Mouse (Mus musculus): Measurements from ENCODE around the gene Pam16. TPM values are rescaled to one million over a fixed set of nuclear protein-coding genes. Genes with fewer than 3 reads are reported as not detected.

Pam16 gene
- polyA plus RNA-seq, 1 experiment from 2014 or later: 72.1 TPM

DNA sequence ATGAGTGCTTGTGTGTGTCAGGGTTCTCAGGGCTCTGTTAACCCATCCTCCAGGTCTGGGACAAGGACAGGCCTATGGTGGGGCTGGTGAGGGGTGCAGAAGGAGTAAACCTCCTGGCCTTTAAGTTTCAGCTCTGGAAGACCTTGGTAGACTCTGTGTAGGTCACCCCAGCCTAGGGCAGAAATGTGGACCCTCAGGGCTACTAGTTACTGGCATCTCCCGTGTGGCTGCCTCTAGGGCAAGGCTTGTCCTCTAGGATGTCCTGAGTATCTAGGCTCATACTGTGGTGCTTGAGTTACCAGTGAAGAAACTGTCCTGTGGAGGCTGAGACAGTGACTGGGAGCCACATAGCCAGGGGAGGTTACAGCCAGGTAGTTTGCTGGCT, 21.3 kb downstream of the Pam16 start:
- Histone ChIP-seq H3K9me3 (ENCODE audit: control insufficient read depth) (no peaks in the 10 kb centered on the region), H3K4me1 (replicated peaks; ENCODE audit: control insufficient read depth, insufficient read depth, low read length) (peaks cover 38% of the 10 kb centered on the region), H3K27me3 (replicated peaks; ENCODE audit: control insufficient read depth, insufficient read depth, low read length) (no peaks in the 10 kb centered on the region), H3K4me3 (ENCODE audit: low read depth, low read length) (no peak overlapping the region), H3K9ac (ENCODE audit: low read depth, low read length) (no peak overlapping the region; the same call in 1 of the 2 replicates), H3K4me2 (replicated peaks; ENCODE audit: low read depth) (no peak overlapping the region), H3K27ac (ENCODE audit: low read depth, low read length) (no peak overlapping the region), H3K36me3 (ENCODE audit: control insufficient read depth, insufficient read depth) (no peaks in the 10 kb centered on the region)
- WGBS: 53% methylated on average over 1 of the region's 1 CpGs
- no peak for TF ChIP-seq CTCF (IDR thresholded peaks at IDR 0.05; ENCODE audit: low read depth)
- ATAC-seq: no peak

DNA sequence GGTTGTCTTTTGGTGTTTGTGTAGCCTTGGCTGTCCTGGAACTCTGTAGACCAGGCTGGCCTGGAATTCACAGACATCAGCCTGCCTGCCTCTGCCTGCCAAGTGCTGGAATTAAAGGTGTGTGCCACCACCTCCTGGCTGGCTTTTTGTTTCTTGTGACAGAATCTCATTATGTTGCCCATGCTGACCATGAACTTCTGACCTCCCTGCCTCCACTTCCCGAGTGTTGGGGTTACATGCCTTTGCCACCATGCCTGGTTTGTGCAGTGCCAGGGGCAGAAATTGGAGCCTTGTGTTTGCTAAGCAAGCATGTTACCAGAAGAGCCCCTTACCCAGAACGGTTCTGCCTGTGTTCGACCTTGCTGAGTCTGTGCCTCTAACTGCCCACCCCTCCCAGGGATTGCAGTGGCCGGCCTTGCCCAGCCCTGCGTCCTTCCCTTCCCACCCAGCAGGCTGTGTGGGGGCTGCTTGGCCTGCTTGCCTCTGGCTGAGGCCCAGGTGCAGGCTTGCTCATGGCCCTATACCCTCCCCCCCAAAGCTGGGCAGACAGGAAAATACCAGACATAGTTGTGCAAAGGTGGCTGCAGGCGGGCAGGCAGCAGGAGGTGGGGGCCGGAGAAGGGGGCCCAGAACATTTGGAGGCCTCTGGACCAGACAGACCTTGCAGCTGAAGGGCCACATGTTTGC, 21.9 kb downstream of the Pam16 start:
- H3K4me1 ChIP-seq (replicated peaks; ENCODE audit: control insufficient read depth, insufficient read depth, low read length): peaks cover 38% of the 10 kb centered on the region
- H3K27ac ChIP-seq (ENCODE audit: low read depth, low read length): peak overlapping the region; percentile 21; the same call in 1 of the 2 replicates
- H3K4me2 ChIP-seq (replicated peaks; ENCODE audit: low read depth): no peak overlapping the region
- no peak overlapping the region for H3K4me3 ChIP-seq (ENCODE audit: low read depth, low read length)
- H3K36me3 ChIP-seq (ENCODE audit: control insufficient read depth, insufficient read depth): no peaks in the 10 kb centered on the region
- no peak for ATAC-seq
- 32% methylated on average over 7 of the region's 7 CpGs for WGBS
- no peaks in the 10 kb centered on the region for H3K9me3 ChIP-seq (ENCODE audit: control insufficient read depth)
- no peak for TF ChIP-seq CTCF (IDR thresholded peaks at IDR 0.05; ENCODE audit: low read depth)
- H3K9ac ChIP-seq (ENCODE audit: low read depth, low read length): no peak overlapping the region; the same call in 1 of the 2 replicates
- H3K27me3 ChIP-seq (replicated peaks; ENCODE audit: control insufficient read depth, insufficient read depth, low read length): no peaks in the 10 kb centered on the region

DNA sequence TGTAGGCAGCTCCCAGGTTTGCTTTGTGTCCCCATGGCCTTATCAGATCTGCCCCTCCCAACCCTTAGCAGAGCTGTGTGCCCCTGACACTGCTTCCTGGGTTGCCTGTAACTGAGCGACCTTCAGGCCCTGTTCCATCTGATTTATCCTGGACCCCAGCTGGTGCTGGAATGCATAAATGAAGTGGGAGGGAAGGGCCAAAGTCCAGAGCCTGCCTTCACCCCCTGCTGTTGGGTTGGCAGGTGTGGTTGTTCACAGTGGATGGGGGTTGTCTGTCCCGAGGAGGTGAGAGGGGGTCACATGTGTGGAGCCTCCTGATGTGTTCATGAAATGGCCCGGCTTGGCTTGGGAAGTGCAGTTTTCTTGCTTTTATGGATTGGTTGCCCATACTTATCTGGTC, 22.6 kb downstream of the Pam16 start:
- H3K27ac ChIP-seq (ENCODE audit: low read depth, low read length): 0 out of 2 replicates have a peak overlapping the region, but pooled peaks have one; percentile 21
- H3K36me3 ChIP-seq (ENCODE audit: control insufficient read depth, insufficient read depth): no peaks in the 10 kb centered on the region
- H3K27me3 ChIP-seq (replicated peaks; ENCODE audit: control insufficient read depth, insufficient read depth, low read length): no peaks in the 10 kb centered on the region
- TF ChIP-seq CTCF (IDR thresholded peaks at IDR 0.05; ENCODE audit: low read depth): no peak
- 20% methylated on average over 3 of the region's 3 CpGs for WGBS
- H3K4me1 ChIP-seq (replicated peaks; ENCODE audit: control insufficient read depth, insufficient read depth, low read length): peaks cover 37% of the 10 kb centered on the region
- ATAC-seq: peak; percentile 57
- H3K9ac ChIP-seq (ENCODE audit: low read depth, low read length): no peak overlapping the region
- H3K4me2 ChIP-seq (replicated peaks; ENCODE audit: low read depth): no peak overlapping the region
- no peaks in the 10 kb centered on the region for H3K9me3 ChIP-seq (ENCODE audit: control insufficient read depth)
- no peak overlapping the region for H3K4me3 ChIP-seq (ENCODE audit: low read depth, low read length)

DNA sequence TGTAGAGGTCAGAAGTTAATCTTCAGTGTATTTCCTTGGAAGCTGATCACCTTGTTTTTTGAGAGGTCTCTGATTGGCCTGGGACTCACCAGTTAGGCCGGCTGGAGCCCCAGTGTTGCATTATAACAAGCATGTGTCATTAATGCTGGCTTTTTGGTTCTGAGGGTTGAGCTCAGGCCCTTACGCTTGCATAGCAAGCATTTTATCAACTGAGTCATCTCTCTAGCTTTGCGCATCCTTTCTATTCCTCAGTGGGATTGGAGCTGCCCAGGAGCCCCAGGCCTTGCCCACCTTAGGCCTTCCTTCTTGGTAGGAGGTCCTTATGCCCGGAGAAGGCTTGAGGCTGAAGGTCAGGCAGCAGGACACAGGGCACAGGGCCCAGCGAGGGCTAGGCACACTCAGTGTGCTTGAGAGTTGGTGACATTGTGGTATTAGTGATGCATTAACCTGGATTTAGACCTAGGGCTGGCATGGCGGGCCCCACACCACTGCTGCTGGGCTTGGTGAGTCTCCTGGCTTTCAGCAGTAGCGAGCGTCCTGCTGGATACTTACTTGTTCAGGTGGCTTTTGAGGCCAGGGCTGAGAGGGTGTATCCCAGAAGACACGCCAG, 24.0 kb downstream of the Pam16 start:
- H3K4me2 ChIP-seq (replicated peaks; ENCODE audit: low read depth): no peak overlapping the region
- no peak overlapping the region for H3K4me3 ChIP-seq (ENCODE audit: low read depth, low read length)
- no peaks in the 10 kb centered on the region for H3K27me3 ChIP-seq (replicated peaks; ENCODE audit: control insufficient read depth, insufficient read depth, low read length)
- peaks cover 24% of the 10 kb centered on the region for H3K4me1 ChIP-seq (replicated peaks; ENCODE audit: control insufficient read depth, insufficient read depth, low read length)
- 70% methylated on average over 9 of the region's 9 CpGs for WGBS
- no peak overlapping the region for H3K9ac ChIP-seq (ENCODE audit: low read depth, low read length)
- no peak overlapping the region for H3K27ac ChIP-seq (ENCODE audit: low read depth, low read length)
- ATAC-seq: no peak
- TF ChIP-seq CTCF (IDR thresholded peaks at IDR 0.05; ENCODE audit: low read depth): no peak
- H3K9me3 ChIP-seq (ENCODE audit: control insufficient read depth): no peaks in the 10 kb centered on the region
- H3K36me3 ChIP-seq (ENCODE audit: control insufficient read depth, insufficient read depth): no peaks in the 10 kb centered on the region

DNA sequence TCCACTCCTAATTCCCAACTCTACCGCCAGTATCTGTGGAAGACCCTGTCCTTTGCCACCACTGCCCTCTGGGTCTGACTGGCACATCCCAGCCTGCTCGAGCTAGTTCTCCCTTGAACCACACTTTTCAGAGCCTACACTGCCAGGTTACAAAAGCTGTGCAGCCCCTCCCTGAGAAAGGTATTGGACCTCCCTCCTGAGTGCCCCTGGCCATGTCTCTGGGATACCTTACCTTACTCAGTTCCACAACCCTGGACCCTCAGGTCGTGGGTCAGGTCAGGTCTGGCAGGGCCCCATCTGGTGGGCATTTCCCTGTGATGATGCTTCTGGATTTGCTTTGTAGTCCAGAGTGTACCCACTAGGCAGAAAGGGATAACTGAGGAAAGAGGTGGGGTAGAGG, 25.2 kb downstream of the Pam16 start:
- H3K4me1 ChIP-seq (replicated peaks; ENCODE audit: control insufficient read depth, insufficient read depth, low read length): peaks cover 20% of the 10 kb centered on the region
- H3K27me3 ChIP-seq (replicated peaks; ENCODE audit: control insufficient read depth, insufficient read depth, low read length): no peaks in the 10 kb centered on the region
- H3K9ac ChIP-seq (ENCODE audit: low read depth, low read length): no peak overlapping the region
- TF ChIP-seq CTCF (IDR thresholded peaks at IDR 0.05; ENCODE audit: low read depth): no peak
- no peak overlapping the region for H3K27ac ChIP-seq (ENCODE audit: low read depth, low read length)
- H3K4me2 ChIP-seq (replicated peaks; ENCODE audit: low read depth): no peak overlapping the region
- ATAC-seq: no peak
- no peaks in the 10 kb centered on the region for H3K36me3 ChIP-seq (ENCODE audit: control insufficient read depth, insufficient read depth)
- WGBS: 88% methylated on average over 3 of the region's 3 CpGs
- H3K4me3 ChIP-seq (ENCODE audit: low read depth, low read length): no peak overlapping the region
- no peaks in the 10 kb centered on the region for H3K9me3 ChIP-seq (ENCODE audit: control insufficient read depth)

DNA sequence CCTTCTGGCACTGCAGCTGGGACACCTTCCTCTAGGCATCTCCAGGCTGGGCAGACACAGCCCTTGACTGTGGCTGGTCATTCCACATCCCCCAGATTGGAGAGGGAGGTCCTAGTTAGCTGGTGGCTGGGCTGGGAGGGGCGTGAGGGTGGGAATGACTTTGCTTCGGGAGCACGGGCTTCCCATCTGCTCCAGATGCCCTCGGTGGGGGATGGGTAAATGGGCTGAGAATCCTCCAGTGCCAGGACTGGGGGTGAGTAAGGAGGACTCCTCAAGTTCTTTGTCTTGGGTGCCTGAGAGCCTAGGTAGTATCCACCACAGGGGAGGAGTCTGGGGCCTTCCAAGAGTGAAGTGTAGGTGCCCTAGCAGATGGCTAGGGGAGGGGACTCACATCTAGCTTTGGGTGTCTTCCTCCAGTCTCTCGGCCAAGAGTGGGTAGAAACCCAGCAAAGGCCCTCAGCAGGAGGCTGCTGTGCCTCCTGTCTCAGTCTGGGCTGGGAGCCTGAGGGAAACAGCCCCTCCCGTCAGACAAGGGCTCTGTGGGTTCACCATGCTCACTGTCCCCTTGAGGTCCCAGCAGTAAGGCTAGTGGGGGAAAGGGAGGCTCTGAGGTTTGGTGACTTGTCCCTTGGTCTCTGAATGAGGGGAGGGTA, 25.8 kb downstream of the Pam16 start:
- H3K4me2 ChIP-seq (replicated peaks; ENCODE audit: low read depth): no peak overlapping the region
- ATAC-seq: no peak
- no peaks in the 10 kb centered on the region for H3K36me3 ChIP-seq (ENCODE audit: control insufficient read depth, insufficient read depth)
- H3K27me3 ChIP-seq (replicated peaks; ENCODE audit: control insufficient read depth, insufficient read depth, low read length): no peaks in the 10 kb centered on the region
- H3K4me1 ChIP-seq (replicated peaks; ENCODE audit: control insufficient read depth, insufficient read depth, low read length): peaks cover 18% of the 10 kb centered on the region
- WGBS: 40% methylated on average over 6 of the region's 6 CpGs
- no peak overlapping the region for H3K9ac ChIP-seq (ENCODE audit: low read depth, low read length)
- no peak overlapping the region for H3K4me3 ChIP-seq (ENCODE audit: low read depth, low read length)
- no peak overlapping the region for H3K27ac ChIP-seq (ENCODE audit: low read depth, low read length)
- no peaks in the 10 kb centered on the region for H3K9me3 ChIP-seq (ENCODE audit: control insufficient read depth)
- TF ChIP-seq CTCF (IDR thresholded peaks at IDR 0.05; ENCODE audit: low read depth): no peak
